Mouse (Mus musculus) heart, postnatal 0 days (tissue): Measurements from ENCODE around the gene Sdr42e1.

Experiments
- CTCF ChIP-seq: IDR thresholded peaks from 2 replicates; pipeline ENCODE4 v1.5.1; 2016; ENCODE audit warnings: antibody characterized with exemption, control low read depth, low read depth
- EP300 ChIP-seq: IDR thresholded peaks from 2 replicates; pipeline ENCODE4 v1.6.1; 2016; ENCODE audit warnings: antibody characterized with exemption, low read depth

DNA sequence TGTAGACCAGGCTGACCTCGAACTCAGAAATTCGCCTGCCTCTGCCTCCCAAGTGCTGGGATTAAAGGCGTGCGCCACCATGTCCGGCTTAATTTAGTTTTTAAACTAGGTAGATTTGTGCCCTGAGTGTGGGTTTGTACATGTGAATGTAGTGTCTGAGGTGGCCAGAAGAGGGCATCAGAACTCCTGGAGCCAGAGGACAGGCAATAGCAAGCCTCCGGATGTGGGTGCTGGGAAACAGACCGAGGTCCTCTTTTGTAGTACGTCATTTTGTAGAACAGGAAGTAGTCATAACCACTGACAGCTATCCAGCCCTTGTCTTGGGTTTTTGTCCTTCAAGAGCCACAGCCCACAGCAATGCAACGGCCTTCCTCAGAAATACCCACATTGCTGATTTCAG lies 33.9 kb downstream of the Sdr42e1 start:
- TF ChIP-seq CTCF: no peak
- no peak for TF ChIP-seq EP300
